ENCODE assay signal across 7 mouse cellular contexts in genomic region chr1:120116106-120116505, GRCm38 (mm10). TPM values are rescaled to one million over a fixed set of nuclear protein-coding genes. Genes with fewer than 3 reads are reported as not detected.
DNase-seq lines count a peak whose midpoint lies in the region; ATAC-seq lines count a peak whose summit lies in the region.

No protein-coding gene starts in this region.

- peak; percentile 7 for DNase-seq in embryonic facial prominence, embryonic 14.5 days (ENCODE audit: low spot score)
- no peak for DNase-seq in hindbrain, embryonic 14.5 days (ENCODE audit: low spot score)
- DNase-seq in urinary bladder, postnatal 25 days (ENCODE audit: low spot score), result no peak
- no peak for DNase-seq in layer of hippocampus, adult 18-20 months (ENCODE audit: low spot score in 2 of 2)

- WGBS in liver, embryonic 16.5 days (ENCODE audit: insufficient replicate concordance), result 73% methylated on average over 11 of the region's 11 CpGs
- WGBS in liver, embryonic 12.5 days (ENCODE audit: insufficient replicate concordance), result 89% methylated on average over 11 of the region's 11 CpGs
- WGBS in embryonic facial prominence, embryonic 14.5 days, result 82% methylated on average over 11 of the region's 11 CpGs
- 83% methylated on average over 11 of the region's 11 CpGs for WGBS in hindbrain, embryonic 14.5 days
- 73% methylated on average over 11 of the region's 11 CpGs for WGBS in neural tube, embryonic 12.5 days

- H3K27ac ChIP-seq in liver, embryonic 16.5 days (ENCODE audit: low read length), result peak overlapping the region; percentile 40; the same call in 1 of the 2 replicates
- H3K27ac ChIP-seq in liver, embryonic 12.5 days, result no peak overlapping the region
- H3K27ac ChIP-seq in embryonic facial prominence, embryonic 14.5 days (replicated peaks; ENCODE audit: low read depth, low read length), result peak overlapping the region; percentile 7; the same call in 1 of the 2 replicates
- peak overlapping the region; percentile 74 for H3K27ac ChIP-seq in hindbrain, embryonic 14.5 days
- peak overlapping the region; percentile 57 for H3K27ac ChIP-seq in neural tube, embryonic 12.5 days

- H3K4me1 ChIP-seq in liver, embryonic 16.5 days (ENCODE audit: control insufficient read depth, low read depth, low read length), result peaks cover 11% of the 10 kb centered on the region
- peaks cover 40% of the 10 kb centered on the region for H3K4me1 ChIP-seq in liver, embryonic 12.5 days
- peaks cover 8% of the 10 kb centered on the region for H3K4me1 ChIP-seq in embryonic facial prominence, embryonic 14.5 days (ENCODE audit: control insufficient read depth, insufficient read depth, low read length)
- peaks cover 13% of the 10 kb centered on the region for H3K4me1 ChIP-seq in hindbrain, embryonic 14.5 days (replicated peaks; ENCODE audit: control insufficient read depth, insufficient read depth, low read length)
- peaks cover 32% of the 10 kb centered on the region for H3K4me1 ChIP-seq in neural tube, embryonic 12.5 days

- H3K27me3 ChIP-seq in liver, embryonic 16.5 days (ENCODE audit: control insufficient read depth, insufficient read depth, low read depth, low read length), result no peaks in the 10 kb centered on the region
- H3K27me3 ChIP-seq in liver, embryonic 12.5 days (replicated peaks), result no peaks in the 10 kb centered on the region
- no peaks in the 10 kb centered on the region for H3K27me3 ChIP-seq in embryonic facial prominence, embryonic 14.5 days (replicated peaks; ENCODE audit: control insufficient read depth, insufficient read depth, low read length)
- H3K27me3 ChIP-seq in hindbrain, embryonic 14.5 days (ENCODE audit: control insufficient read depth, insufficient read depth, low read length), result no peaks in the 10 kb centered on the region
- no peaks in the 10 kb centered on the region for H3K27me3 ChIP-seq in neural tube, embryonic 12.5 days (replicated peaks)

- no peak overlapping the region for H3K4me3 ChIP-seq in liver, embryonic 16.5 days (ENCODE audit: low read depth, low read length)
- H3K4me3 ChIP-seq in liver, embryonic 12.5 days, result no peak overlapping the region
- H3K4me3 ChIP-seq in embryonic facial prominence, embryonic 14.5 days (ENCODE audit: low read depth, low read length), result no peak overlapping the region
- H3K4me3 ChIP-seq in hindbrain, embryonic 14.5 days (replicated peaks; ENCODE audit: low read length), result no peak overlapping the region
- no peak overlapping the region for H3K4me3 ChIP-seq in neural tube, embryonic 12.5 days

- H3K9me3 ChIP-seq in liver, embryonic 16.5 days (replicated peaks; ENCODE audit: control insufficient read depth, low read length), result no peaks in the 10 kb centered on the region
- peaks cover 8% of the 10 kb centered on the region; the same call in 1 of the 2 replicates for H3K9me3 ChIP-seq in liver, embryonic 12.5 days (replicated peaks)
- no peaks in the 10 kb centered on the region; the same call in 1 of the 2 replicates for H3K9me3 ChIP-seq in embryonic facial prominence, embryonic 14.5 days (ENCODE audit: control insufficient read depth, low read length)
- no peaks in the 10 kb centered on the region for H3K9me3 ChIP-seq in hindbrain, embryonic 14.5 days (ENCODE audit: control insufficient read depth, low read length)
- H3K9me3 ChIP-seq in neural tube, embryonic 12.5 days, result 0 out of 2 replicates have a peak, but pooled peaks cover 7% of the 10 kb centered on the region

- no peak overlapping the region for H3K9ac ChIP-seq in liver, embryonic 16.5 days (ENCODE audit: low read depth, low read length)
- H3K9ac ChIP-seq in liver, embryonic 12.5 days, result no peak overlapping the region
- H3K9ac ChIP-seq in embryonic facial prominence, embryonic 14.5 days (ENCODE audit: low read depth, low read length), result no peak overlapping the region
- no peak overlapping the region; the same call in 1 of the 2 replicates for H3K9ac ChIP-seq in hindbrain, embryonic 14.5 days
- no peak overlapping the region for H3K9ac ChIP-seq in neural tube, embryonic 12.5 days

- ATAC-seq in liver, embryonic 16.5 days (ENCODE audit: low read depth), result peak; percentile 14; the same call in 1 of the 2 replicates
- ATAC-seq in liver, embryonic 12.5 days, result no peak
- ATAC-seq in embryonic facial prominence, embryonic 14.5 days (ENCODE audit: low read depth), result no peak
- ATAC-seq in hindbrain, embryonic 14.5 days (ENCODE audit: low FRiP score), result peak; percentile 7; the same call in 1 of the 2 replicates
- no peak for ATAC-seq in neural tube, embryonic 12.5 days (ENCODE audit: low FRiP score, low read depth)

- H3K36me3 ChIP-seq in liver, embryonic 16.5 days (ENCODE audit: control insufficient read depth, insufficient read depth), result peaks cover 21% of the 10 kb centered on the region
- H3K36me3 ChIP-seq in liver, embryonic 12.5 days, result peaks cover 61% of the 10 kb centered on the region
- peaks cover 53% of the 10 kb centered on the region for H3K36me3 ChIP-seq in embryonic facial prominence, embryonic 14.5 days (ENCODE audit: control insufficient read depth, insufficient read depth, low read length)
- peaks cover 29% of the 10 kb centered on the region for H3K36me3 ChIP-seq in hindbrain, embryonic 14.5 days (replicated peaks; ENCODE audit: control insufficient read depth, insufficient read depth)
- H3K36me3 ChIP-seq in neural tube, embryonic 12.5 days, result peaks cover 42% of the 10 kb centered on the region

- H3K4me2 ChIP-seq in liver, embryonic 16.5 days (ENCODE audit: low read depth, low read length), result peak overlapping the region; percentile 24; the same call in 1 of the 2 replicates
- no peak overlapping the region for H3K4me2 ChIP-seq in liver, embryonic 12.5 days
- no peak overlapping the region for H3K4me2 ChIP-seq in embryonic facial prominence, embryonic 14.5 days (ENCODE audit: low read depth, low read length)
- H3K4me2 ChIP-seq in hindbrain, embryonic 14.5 days (replicated peaks), result peak overlapping the region; percentile 79; the same call in 1 of the 2 replicates
- 0 out of 2 replicates have a peak overlapping the region, but pooled peaks have one; percentile 9 for H3K4me2 ChIP-seq in neural tube, embryonic 12.5 days (replicated peaks)

RNA-seq across cellular contexts. Expression of gene Dbi, which starts 4.8 kb away (rescaled TPM):
- 1,140 and 1,165 TPM in 2 replicates for polyA plus RNA-seq in liver, embryonic 16.5 days (2015; fragmentation: Nextera tagmentation; extraction: Ambion mirVana)
- polyA plus RNA-seq in liver, embryonic 12.5 days (2016; fragmentation: Nextera tagmentation; extraction: Ambion mirVana), result 470 and 475 TPM in 2 replicates
- polyA plus RNA-seq in embryonic facial prominence, embryonic 14.5 days (2014; fragmentation: Nextera tagmentation; extraction: Ambion mirVana), result 613 and 705 TPM in 2 replicates
- polyA plus RNA-seq in hindbrain, embryonic 14.5 days (2014; fragmentation: Nextera tagmentation; extraction: Ambion mirVana), result 1,408 and 1,660 TPM in 2 replicates
- 1,341 and 1,419 TPM in 2 replicates for polyA plus RNA-seq in neural tube, embryonic 12.5 days (2016; fragmentation: Nextera tagmentation; extraction: Ambion mirVana)
- total RNA-seq in layer of hippocampus, adult 18-20 months (2021), result 100 to 1,000 TPM; 351 to 386 TPM

RNA-seq across cellular contexts. Expression of gene 3110009E18Rik, which starts 4.9 kb away (rescaled TPM):
- 4.8 and 6.5 TPM in 2 replicates for polyA plus RNA-seq in liver, embryonic 16.5 days (2015; fragmentation: Nextera tagmentation; extraction: Ambion mirVana)
- 12.8 and 14.3 TPM in 2 replicates for polyA plus RNA-seq in liver, embryonic 12.5 days (2016; fragmentation: Nextera tagmentation; extraction: Ambion mirVana)
- polyA plus RNA-seq in embryonic facial prominence, embryonic 14.5 days (2014; fragmentation: Nextera tagmentation; extraction: Ambion mirVana), result 14.6 and 16.0 TPM in 2 replicates
- polyA plus RNA-seq in hindbrain, embryonic 14.5 days (2014; fragmentation: Nextera tagmentation; extraction: Ambion mirVana), result 14.5 and 16.3 TPM in 2 replicates
- 15.8 and 18.6 TPM in 2 replicates for polyA plus RNA-seq in neural tube, embryonic 12.5 days (2016; fragmentation: Nextera tagmentation; extraction: Ambion mirVana)
- 1 to 10 TPM; 6.7 to 7.8 TPM for total RNA-seq in layer of hippocampus, adult 18-20 months (2021)

RNA-seq across cellular contexts. Expression of gene Tmem37, which starts 42.2 kb away (rescaled TPM):
- polyA plus RNA-seq in liver, embryonic 16.5 days (2015; fragmentation: Nextera tagmentation; extraction: Ambion mirVana), result 89.2 and 94.7 TPM in 2 replicates
- polyA plus RNA-seq in liver, embryonic 12.5 days (2016; fragmentation: Nextera tagmentation; extraction: Ambion mirVana), result 37.0 and 37.6 TPM in 2 replicates
- 16.9 and 19.8 TPM in 2 replicates for polyA plus RNA-seq in embryonic facial prominence, embryonic 14.5 days (2014; fragmentation: Nextera tagmentation; extraction: Ambion mirVana)
- 7.5 and 10.1 TPM in 2 replicates for polyA plus RNA-seq in hindbrain, embryonic 14.5 days (2014; fragmentation: Nextera tagmentation; extraction: Ambion mirVana)
- polyA plus RNA-seq in neural tube, embryonic 12.5 days (2016; fragmentation: Nextera tagmentation; extraction: Ambion mirVana), result 6.8 TPM in 2 replicates
- 1 to 10 TPM; 1.2 to 1.5 TPM for total RNA-seq in layer of hippocampus, adult 18-20 months (2021)

Comparison
In these comparisons a context has a peak if more than half of its experiments do, and no peak if none do; other contexts are left out.
1. ATAC-seq: peak in liver, embryonic 16.5 days (single experiment) and hindbrain, embryonic 14.5 days (single experiment); none in liver, embryonic 12.5 days (single experiment), embryonic facial prominence, embryonic 14.5 days (single experiment) and neural tube, embryonic 12.5 days (single experiment).
2. H3K4me2 ChIP-seq: peak in liver, embryonic 16.5 days (single experiment), hindbrain, embryonic 14.5 days (single experiment) and neural tube, embryonic 12.5 days (single experiment); none in liver, embryonic 12.5 days (single experiment) and embryonic facial prominence, embryonic 14.5 days (single experiment).